Mouse (Mus musculus): ENCODE results near the gene Ptpn14.

- TF ChIP-seq CTCF (IDR thresholded peaks at IDR 0.05; ENCODE audit: borderline replicate concordance, insufficient read depth, low read length) (no peak), POLR2A (IDR thresholded peaks at IDR 0.05; ENCODE audit: low read depth, low read length) (no peak)
These were observed 188.5 kb downstream of the Ptpn14 start for GRCm38 (mm10) chr1:189916422-189917125.

All from embryonic fibroblast, embryonic 13.5 days (primary cell).